Mouse (Mus musculus): ENCODE results near the gene Golph3.
"Not testable (repeated sequence)": the region's sequence is repeated elsewhere in the genome, so short reads cannot be mapped to it uniquely, and the experiment has no call there.

GRCm38 (mm10) chr15:12366580-12367305, 45.5 kb downstream of the Golph3 start:
- TF ChIP-seq EP300 (IDR thresholded peaks at IDR 0.05; ENCODE audit: insufficient read depth, low read depth, low read length); POLR2A (IDR thresholded peaks at IDR 0.05; ENCODE audit: insufficient read depth, low read length); CTCF (IDR thresholded peaks at IDR 0.05; ENCODE audit: low read depth, low read length): not testable (repeated sequence)

Data from ES-Bruce4 (cell line).